Mouse (Mus musculus) cortical plate, adult 2 months (tissue): ENCODE data around the gene Gucy1b1. TPM values are rescaled to one million over a fixed set of nuclear protein-coding genes. Genes with fewer than 3 reads are reported as not detected.
A peak's percentile ranks its signal among the peaks of the same experiment; 100 is the strongest.

Experiments used
- H3K27ac ChIP-seq: fragments of 200-500 bp; 2 replicates; pipeline ENCODE4 v1.5.1; 2012; ENCODE audit warnings: low read length, control low read depth, inconsistent platforms; ENCODE audit not compliant: insufficient read depth
- H3K4me1 ChIP-seq: fragments of 200-500 bp; 2 replicates; pipeline ENCODE4 v1.6.1; 2011; ENCODE audit warnings: low read length; ENCODE audit not compliant: control insufficient read depth, insufficient read depth
- H3K4me3 ChIP-seq: fragments of 200-500 bp; 2 replicates; pipeline ENCODE4 v1.5.1; 2011; ENCODE audit warnings: mild to moderate bottlenecking, low read length, control low read depth; ENCODE audit not compliant: insufficient read depth
- CTCF ChIP-seq: fragments of 200-500 bp; IDR thresholded peaks from 2 replicates; pipeline ENCODE4 v1.5.1; 2011; ENCODE audit warnings: mild to moderate bottlenecking, control low read depth, low read length; ENCODE audit not compliant: insufficient read depth; ENCODE audit errors: extremely low read depth
- POLR2A ChIP-seq: fragments of 200-500 bp; IDR thresholded peaks from 2 replicates; pipeline ENCODE4 v1.6.1; 2011; ENCODE audit warnings: mild to moderate bottlenecking, low read length, control low read depth; ENCODE audit not compliant: insufficient read depth; ENCODE audit errors: extremely low read depth
- polyA plus RNA-seq: library from polyadenylated mRNA; depleted of rRNA; stranded (reverse); fragments of >200 nt; gene quantifications from 2 replicates; pipeline ENCODE4 v1.2.3, GENCODE M21; 2012

Gucy1b1 gene
- polyA plus RNA-seq, 1 experiment, result 121 TPM

- no peak overlapping the region for H3K27ac ChIP-seq
- peaks cover 5% of the 10 kb centered on the region for H3K4me1 ChIP-seq
- no peak for TF ChIP-seq POLR2A
- TF ChIP-seq CTCF, result no peak
- H3K4me3 ChIP-seq, result no peak overlapping the region
Measured at GRCm38 (mm10) chr3:82043676-82044075, 30.8 kb downstream of the Gucy1b1 start.

GRCm38 (mm10) chr3:82036262-82037044, 38.0 kb downstream of the Gucy1b1 start:
- no peaks in the 10 kb centered on the region for H3K4me1 ChIP-seq
- no peak for TF ChIP-seq POLR2A
- TF ChIP-seq CTCF, result no peak

GRCm38 (mm10) chr3:82030008-82030748, 44.3 kb downstream of the Gucy1b1 start:
- Histone ChIP-seq H3K4me3 (no peak overlapping the region), H3K27ac (no peak overlapping the region), H3K4me1 (no peaks in the 10 kb centered on the region)
- TF ChIP-seq POLR2A, result no peak
- no peak for TF ChIP-seq CTCF

More at GRCm38 (mm10) chr3:82036262-82037044, 38.0 kb downstream of the Gucy1b1 start:
- H3K27ac ChIP-seq, result no peak overlapping the region
- H3K4me3 ChIP-seq, result no peak overlapping the region

GRCm38 (mm10) chr3:82029229-82029628, 45.3 kb downstream of the Gucy1b1 start:
- H3K4me1 ChIP-seq, result no peaks in the 10 kb centered on the region
- H3K27ac ChIP-seq, result no peak overlapping the region
- no peak for TF ChIP-seq POLR2A
- TF ChIP-seq CTCF, result peak; percentile 75
- no peak overlapping the region for H3K4me3 ChIP-seq

GRCm38 (mm10) chr3:82027286-82027685, 47.2 kb downstream of the Gucy1b1 start:
- H3K27ac ChIP-seq, result no peak overlapping the region
- H3K4me1 ChIP-seq, result no peaks in the 10 kb centered on the region
- TF ChIP-seq CTCF (no peak), POLR2A (no peak)
- H3K4me3 ChIP-seq, result no peak overlapping the region

GRCm38 (mm10) chr3:82023065-82023464, 51.4 kb downstream of the Gucy1b1 start:
- Histone ChIP-seq H3K27ac (no peak overlapping the region), H3K4me3 (no peak overlapping the region)
- no peak for TF ChIP-seq POLR2A
- no peak for TF ChIP-seq CTCF

GRCm38 (mm10) chr3:82022421-82022920, 52.0 kb downstream of the Gucy1b1 start:
- no peak for TF ChIP-seq POLR2A
- TF ChIP-seq CTCF, result no peak

More at GRCm38 (mm10) chr3:82023065-82023464, 51.4 kb downstream of the Gucy1b1 start:
- H3K4me1 ChIP-seq, result no peaks in the 10 kb centered on the region; the same call in 1 of the 2 replicates

GRCm38 (mm10) chr3:82014148-82014703, 60.3 kb downstream of the Gucy1b1 start:
- H3K4me1 ChIP-seq, result no peaks in the 10 kb centered on the region; the same call in 1 of the 2 replicates
- no peak overlapping the region for H3K27ac ChIP-seq
- no peak for TF ChIP-seq POLR2A
- no peak for TF ChIP-seq CTCF
- H3K4me3 ChIP-seq, result no peak overlapping the region

More at GRCm38 (mm10) chr3:82022421-82022920, 52.0 kb downstream of the Gucy1b1 start:
- Histone ChIP-seq H3K4me1 (no peaks in the 10 kb centered on the region; the same call in 1 of the 2 replicates), H3K27ac (no peak overlapping the region), H3K4me3 (no peak overlapping the region)

- TF ChIP-seq POLR2A (no peak), CTCF (no peak)
- Histone ChIP-seq H3K27ac (no peak overlapping the region), H3K4me3 (no peak overlapping the region), H3K4me1 (no peaks in the 10 kb centered on the region)
Measured at GRCm38 (mm10) chr3:82007002-82007401, 67.5 kb downstream of the Gucy1b1 start.
